8 mouse cellular contexts compared by ENCODE assay signal in the genomic region with DNA sequence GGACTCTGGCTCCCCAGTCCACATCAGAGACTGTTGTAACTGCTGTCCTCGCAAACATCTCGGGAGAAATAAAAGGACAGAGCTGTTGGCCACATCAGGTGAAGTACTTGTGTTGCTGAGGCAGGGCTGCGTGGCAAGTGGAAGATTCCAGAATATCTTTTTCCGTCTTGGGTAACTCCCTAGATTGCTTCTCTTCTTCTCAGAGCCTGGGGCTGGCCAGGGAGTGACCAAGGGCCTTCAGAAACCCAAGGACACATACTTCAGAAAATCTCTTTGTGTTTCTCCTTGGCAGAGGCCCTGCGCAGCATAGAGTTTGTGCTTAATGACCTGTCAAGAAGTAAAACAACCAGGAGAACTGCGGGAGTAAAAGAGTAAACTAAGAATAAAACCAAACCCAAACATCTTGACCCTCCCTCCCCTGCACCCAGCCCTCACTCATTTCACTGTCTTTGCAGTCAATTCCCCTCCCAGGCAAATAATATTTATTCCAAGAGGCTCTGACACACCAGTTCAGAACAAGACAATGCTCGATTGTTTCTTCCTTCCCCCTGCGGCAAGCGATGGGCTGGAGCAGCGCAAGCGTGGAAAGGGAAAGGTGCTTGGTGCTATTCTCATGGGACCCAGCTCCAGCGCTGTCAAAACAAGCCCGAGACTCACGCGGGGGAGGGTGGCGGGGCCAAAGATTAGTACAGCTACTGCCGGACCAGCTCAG.
A peak's percentile ranks its signal among the peaks of the same experiment; 100 is the strongest.
DNase-seq lines count a peak whose midpoint lies in the region; ATAC-seq and TF ChIP-seq lines count a peak whose summit lies in the region.
"Had no signal": no experiment of that assay in that cellular context is flagged by ENCODE, and none has a peak within 500 bp of the region (broad histone marks: within the 10 kb centered on the region; RNA-seq: fewer than 3 reads in every experiment).

No protein-coding gene starts in this region.

- intact Hi-C loops in heart, adult 2 months (cut with DNase I) = no loop called here
- intact Hi-C loops in left cerebral cortex, postnatal 36 days (cut with DNase I) = no loop called here

- H3K27ac ChIP-seq in embryonic facial prominence, embryonic 11.5 days (replicated peaks; ENCODE audit: low read depth, low read length) = no peak overlapping the region
- H3K27ac ChIP-seq in heart, adult 2 months = no peak overlapping the region
- no peak overlapping the region for H3K27ac ChIP-seq in intestine, postnatal 0 days (ENCODE audit: low read depth, low read length)
- no peak overlapping the region for H3K27ac ChIP-seq in small intestine, adult 2 months (ENCODE audit: insufficient read depth, low read depth, low read length)
- H3K27ac ChIP-seq: macrophage had no signal

- no peak overlapping the region for H3K9ac ChIP-seq in embryonic facial prominence, embryonic 11.5 days (replicated peaks; ENCODE audit: low read length)
- H3K9ac ChIP-seq in heart, adult 2 months (ENCODE audit: low read depth, low read length) = peak overlapping the region; percentile 19; the same call in 1 of the 2 replicates
- 0 out of 2 replicates have a peak overlapping the region, but pooled peaks have one; percentile 17 for H3K9ac ChIP-seq in intestine, postnatal 0 days (ENCODE audit: low read depth, low read length)

- TF ChIP-seq CTCF in heart, adult 2 months (IDR thresholded peaks at IDR 0.05) = no peak
- TF ChIP-seq CTCF in intestine, postnatal 0 days (IDR thresholded peaks at IDR 0.05; ENCODE audit: low read depth) = no peak
- TF ChIP-seq CTCF in small intestine, adult 2 months (IDR thresholded peaks at IDR 0.05; ENCODE audit: extremely low read depth, insufficient read length, insufficient replicate concordance, low read depth, low read length) = no peak

- H3K27me3 ChIP-seq in embryonic facial prominence, embryonic 11.5 days (ENCODE audit: control insufficient read depth, insufficient read depth, low read length) = no peaks in the 10 kb centered on the region
- H3K27me3 ChIP-seq in heart, adult 2 months (ENCODE audit: control insufficient read depth, insufficient read depth, low read length) = no peaks in the 10 kb centered on the region; the same call in none of the 2 replicates
- no peaks in the 10 kb centered on the region for H3K27me3 ChIP-seq in intestine, postnatal 0 days (replicated peaks; ENCODE audit: control insufficient read depth, insufficient read depth, low read length)
- H3K27me3 ChIP-seq in small intestine, adult 2 months (ENCODE audit: control insufficient read depth, insufficient read depth, low read length) = no peaks in the 10 kb centered on the region

- no peaks in the 10 kb centered on the region for H3K36me3 ChIP-seq in embryonic facial prominence, embryonic 11.5 days (replicated peaks; ENCODE audit: control insufficient read depth, insufficient read depth, low read depth, low read length)
- no peaks in the 10 kb centered on the region for H3K36me3 ChIP-seq in heart, adult 2 months (ENCODE audit: control insufficient read depth, insufficient read depth, low read length)
- H3K36me3 ChIP-seq in intestine, postnatal 0 days (ENCODE audit: control insufficient read depth, insufficient read depth) = no peaks in the 10 kb centered on the region
- H3K36me3 ChIP-seq in small intestine, adult 2 months (ENCODE audit: control insufficient read depth, insufficient read depth, low read length) = no peaks in the 10 kb centered on the region

- TF ChIP-seq EP300 in heart, adult 2 months (IDR thresholded peaks at IDR 0.05; ENCODE audit: insufficient read depth, low read depth, low read length) = no peak

- ATAC-seq in embryonic facial prominence, embryonic 11.5 days (replicated peaks; ENCODE audit: insufficient number of reproducible peaks, low FRiP score, low TSS enrichment, low read depth) = 0 out of 2 replicates have a peak, but pooled peaks have one; percentile 25
- ATAC-seq in intestine, postnatal 0 days = no peak

- DNase-seq in embryonic facial prominence, embryonic 11.5 days (ENCODE audit: low spot score) = peak; percentile 69
- peak; percentile 31 to 44 for DNase-seq in heart, adult 2 months
- peak; percentile 64 for DNase-seq in lung, postnatal 10 days
- DNase-seq in left cerebral cortex, postnatal 36 days (ENCODE audit: low spot score in 2 of 2) = no peak
- DNase-seq in layer of hippocampus, adult 8-10 months (ENCODE audit: low spot score in 2 of 2) = no peak

- 19% methylated on average over 17 of the region's 17 CpGs for whole genome bisulfite sequencing in embryonic facial prominence, embryonic 11.5 days
- 28% methylated on average over 17 of the region's 17 CpGs for WGBS in heart, adult 2 months
- 21% methylated on average over 17 of the region's 17 CpGs for WGBS in intestine, postnatal 0 days
- 26% methylated on average over 17 of the region's 17 CpGs for WGBS in small intestine, adult 2 months

- TF ChIP-seq POLR2A in heart, adult 2 months (IDR thresholded peaks at IDR 0.05; ENCODE audit: insufficient read depth, low read depth, low read length) = no peak
- no peak for TF ChIP-seq POLR2A in small intestine, adult 2 months (IDR thresholded peaks at IDR 0.05; ENCODE audit: low read depth, low read length)

- no peaks in the 10 kb centered on the region for H3K79me2 ChIP-seq in heart, adult 2 months (replicated peaks; ENCODE audit: control insufficient read depth, insufficient read depth, low read length)

- H3K9me3 ChIP-seq in embryonic facial prominence, embryonic 11.5 days (replicated peaks; ENCODE audit: control insufficient read depth, low read length) = no peaks in the 10 kb centered on the region
- H3K9me3 ChIP-seq in intestine, postnatal 0 days (ENCODE audit: control insufficient read depth) = no peaks in the 10 kb centered on the region

- peaks cover 6% of the 10 kb centered on the region for H3K4me1 ChIP-seq in embryonic facial prominence, embryonic 11.5 days (ENCODE audit: control insufficient read depth, insufficient read depth, low read length)
- peaks cover 5% of the 10 kb centered on the region for H3K4me1 ChIP-seq in heart, adult 2 months (ENCODE audit: control insufficient read depth, insufficient read depth, low read length)
- peaks cover 2% of the 10 kb centered on the region; the same call in 1 of the 2 replicates for H3K4me1 ChIP-seq in intestine, postnatal 0 days (replicated peaks; ENCODE audit: control insufficient read depth, insufficient read depth, low read length)
- peaks cover 27% of the 10 kb centered on the region for H3K4me1 ChIP-seq in small intestine, adult 2 months (ENCODE audit: control insufficient read depth, insufficient read depth, insufficient read length, low read length)

- H3K4me3 ChIP-seq in embryonic facial prominence, embryonic 11.5 days (ENCODE audit: low read depth, low read length) = no peak overlapping the region
- H3K4me3 ChIP-seq in heart, adult 2 months = no peak overlapping the region; the same call in 1 of the 2 replicates
- H3K4me3 ChIP-seq in intestine, postnatal 0 days (ENCODE audit: low read depth, low read length) = peak overlapping the region; percentile 23
- H3K4me3 ChIP-seq in small intestine, adult 2 months (ENCODE audit: low read depth, low read length) = peak overlapping the region; percentile 3; the same call in 1 of the 2 replicates

- peak overlapping the region; percentile 27 for H3K4me2 ChIP-seq in embryonic facial prominence, embryonic 11.5 days (ENCODE audit: low read depth, low read length)
- H3K4me2 ChIP-seq in intestine, postnatal 0 days (replicated peaks; ENCODE audit: low read depth) = peak overlapping the region; percentile 60

Comparison
In these comparisons a context has a peak if more than half of its experiments do, and no peak if none do; other contexts are left out.
1. DNase-seq: peak in embryonic facial prominence, embryonic 11.5 days (single experiment), heart, adult 2 months (2 of 2) and lung, postnatal 10 days (single experiment); none in left cerebral cortex, postnatal 36 days (0 of 2) and layer of hippocampus, adult 8-10 months (0 of 2).
2. H3K4me3 ChIP-seq: peak in intestine, postnatal 0 days (single experiment) and small intestine, adult 2 months (single experiment); none in embryonic facial prominence, embryonic 11.5 days (single experiment) and heart, adult 2 months (single experiment).